Mouse (Mus musculus) urinary bladder, adult 2 months (tissue): Measurements from ENCODE around the gene Zfp800. TPM values are rescaled to one million over a fixed set of nuclear protein-coding genes. Genes with fewer than 3 reads are reported as not detected.
A peak's percentile ranks its signal among the peaks of the same experiment; 100 is the strongest.

ENCODE experiments used
- DNase-seq: peaks from one replicate; pipeline ENCODE4 v3.0.0; 2022; ENCODE audit warnings: low spot score
- polyA plus RNA-seq: library from polyadenylated mRNA; depleted of rRNA; stranded (reverse); fragments of >200 nt; gene quantifications from 2 replicates; pipeline ENCODE4 v1.2.3, GENCODE M21; 2012; rRNA removed

Gene Zfp800
- polyA plus RNA-seq, result 7.6 and 7.8 TPM in 2 replicates

- DNase-seq, result no peak
Observed at GRCm38 (mm10) chr6:28397681-28398203, at the start of gene Zfp800. TSS of gene Zfp800 (minus strand) at chr6:28398005.

- no peak for DNase-seq
Observed at GRCm38 (mm10) chr6:28431538-28431855, 33.7 kb upstream of the Zfp800 start.

- no peak for DNase-seq
Observed at GRCm38 (mm10) chr6:28430795-28431537, 33.2 kb upstream of the Zfp800 start.

- no peak for DNase-seq
Observed at GRCm38 (mm10) chr6:28429870-28430269, 32.1 kb upstream of the Zfp800 start.

GRCm38 (mm10) chr6:28428290-28428689, 30.5 kb upstream of the Zfp800 start, which contains the start of gene Gcc1:
TSS of gene Gcc1 (minus strand) at chr6:28428390.
- no peak for DNase-seq

- no peak for DNase-seq
Observed at GRCm38 (mm10) chr6:28427096-28427839, 29.5 kb upstream of the Zfp800 start, which contains the start of gene Fscn3. TSS of gene Fscn3 (plus strand) at chr6:28427789.

- no peak for DNase-seq
Observed at GRCm38 (mm10) chr6:28425019-28425418, 27.2 kb upstream of the Zfp800 start.

- peak; percentile 62 for DNase-seq
Observed at GRCm38 (mm10) chr6:28423767-28424695, 26.2 kb upstream of the Zfp800 start.

GRCm38 (mm10) chr6:28423313-28423712, 25.5 kb upstream of the Zfp800 start, which contains the start of gene Arf5:
TSS of gene Arf5 (plus strand) at chr6:28423560.
- peak; percentile 92 for DNase-seq

GRCm38 (mm10) chr6:28422651-28423290, 25.0 kb upstream of the Zfp800 start:
- DNase-seq, result no peak

- DNase-seq, result peak; percentile 90
Observed at GRCm38 (mm10) chr6:28421469-28422000, 23.7 kb upstream of the Zfp800 start.

GRCm38 (mm10) chr6:28420865-28421264, 23.1 kb upstream of the Zfp800 start:
- no peak for DNase-seq

- no peak for DNase-seq
Observed at GRCm38 (mm10) chr6:28420361-28420760, 22.6 kb upstream of the Zfp800 start.

GRCm38 (mm10) chr6:28419673-28420072, 21.9 kb upstream of the Zfp800 start:
- no peak for DNase-seq

- no peak for DNase-seq
Observed at GRCm38 (mm10) chr6:28418449-28418848, 20.6 kb upstream of the Zfp800 start.

GRCm38 (mm10) chr6:28416981-28417380, 19.2 kb upstream of the Zfp800 start:
- no peak for DNase-seq

GRCm38 (mm10) chr6:28411236-28411635, 13.4 kb upstream of the Zfp800 start:
- no peak for DNase-seq

- no peak for DNase-seq
Observed at GRCm38 (mm10) chr6:28410053-28410452, 12.2 kb upstream of the Zfp800 start.

- DNase-seq, result no peak
Observed at GRCm38 (mm10) chr6:28399791-28400190, 2.0 kb upstream of the Zfp800 start.

- no peak for DNase-seq
Observed at GRCm38 (mm10) chr6:28398726-28399125, 921 bp upstream of the Zfp800 start.
